Mouse (Mus musculus): ENCODE results near the gene Clstn2.

The Clstn2 gene

GRCm38 (mm10) chr9:97544359-97544758, 488.6 kb downstream of the Clstn2 start:
- DNase-seq (ENCODE audit: low spot score) = no peak

- no peak for DNase-seq (ENCODE audit: low spot score)
Measured at GRCm38 (mm10) chr9:97541419-97541818, 491.6 kb downstream of the Clstn2 start.

- DNase-seq (ENCODE audit: low spot score) = no peak
Measured at GRCm38 (mm10) chr9:97538075-97538779, 494.8 kb downstream of the Clstn2 start.

DNA sequence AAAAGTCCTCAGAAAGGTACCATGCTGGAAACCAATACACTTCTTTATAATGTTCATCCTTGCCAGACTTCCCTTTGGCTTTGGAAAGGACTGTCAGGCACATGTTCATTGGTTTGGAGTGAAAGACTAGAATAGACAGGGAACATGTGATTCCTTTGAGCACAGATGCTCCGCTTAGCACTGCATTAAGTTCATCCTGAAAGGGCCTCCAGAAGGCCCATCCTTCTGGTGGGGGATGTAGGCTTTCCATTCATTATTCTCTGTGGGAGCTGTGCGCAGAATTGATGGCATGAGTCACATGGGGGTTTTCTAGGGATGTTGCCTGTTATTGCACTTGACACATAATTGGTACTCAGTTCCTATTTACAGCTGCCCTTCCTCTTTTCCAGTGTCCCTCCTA, 498.8 kb downstream of the Clstn2 start:
- no peak for DNase-seq (ENCODE audit: low spot score)

DNA sequence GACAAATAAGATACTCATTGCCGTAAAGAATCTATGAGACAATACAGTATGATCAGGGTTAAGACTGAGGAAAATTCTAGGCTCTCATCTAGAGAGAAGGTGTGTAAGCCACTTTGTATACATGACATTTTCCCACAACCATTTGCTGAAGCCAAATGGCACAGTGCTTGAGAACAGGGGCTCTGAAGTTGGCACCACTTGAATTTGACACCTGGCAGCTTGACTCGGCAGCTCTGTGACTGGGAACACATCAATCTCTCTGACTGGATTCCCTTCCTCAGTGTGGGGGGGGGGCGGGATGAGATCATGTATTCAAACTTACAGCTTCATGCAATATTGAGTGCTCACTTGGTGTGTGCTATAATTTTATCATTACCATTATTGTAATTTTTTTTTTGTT, 499.7 kb downstream of the Clstn2 start:
- no peak for DNase-seq (ENCODE audit: low spot score)

- DNase-seq (ENCODE audit: low spot score) = no peak
Measured at GRCm38 (mm10) chr9:97532536-97532935, 500.4 kb downstream of the Clstn2 start.

- no peak for DNase-seq (ENCODE audit: low spot score)
Measured at GRCm38 (mm10) chr9:97527926-97528325, 505.1 kb downstream of the Clstn2 start.

DNA sequence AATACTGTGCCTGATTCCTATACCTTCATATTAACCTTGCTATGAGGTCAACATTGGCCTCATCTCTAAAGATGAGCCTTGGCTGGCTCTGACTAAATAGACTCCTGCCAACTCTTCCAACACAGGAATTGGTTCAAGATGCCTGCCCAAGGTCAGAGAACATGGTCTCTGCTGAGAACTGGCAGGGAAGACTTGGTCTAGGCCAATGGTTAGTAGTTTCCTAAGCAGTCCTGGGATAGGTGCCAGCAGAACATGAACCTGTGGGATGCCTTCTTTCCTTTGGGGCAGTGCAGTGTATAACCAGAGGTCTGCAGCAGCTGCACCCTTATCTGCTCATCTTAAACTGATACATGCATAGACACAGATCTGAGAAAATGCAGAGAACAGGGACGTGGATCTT, 505.7 kb downstream of the Clstn2 start:
- DNase-seq (ENCODE audit: low spot score) = no peak

DNA sequence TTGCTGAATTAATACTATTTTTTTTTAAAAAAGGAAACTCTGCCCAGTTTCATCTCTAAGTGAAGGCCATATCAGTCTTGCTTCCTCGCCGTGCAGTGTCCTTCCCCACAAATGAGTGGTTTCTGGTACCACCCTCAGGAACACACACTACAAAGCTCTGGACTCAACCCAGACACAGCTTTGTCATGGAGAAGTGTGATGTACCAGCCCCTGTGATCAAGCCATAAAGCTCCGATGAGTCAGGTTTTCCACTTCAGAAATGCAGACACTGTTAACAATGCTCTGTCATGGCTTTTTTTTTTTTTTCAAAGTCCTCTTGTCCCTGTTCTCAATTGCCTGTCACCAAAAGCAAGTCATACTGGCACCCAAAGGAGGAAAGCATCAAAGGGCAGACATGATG, 507.4 kb downstream of the Clstn2 start:
- no peak for DNase-seq (ENCODE audit: low spot score)

DNA sequence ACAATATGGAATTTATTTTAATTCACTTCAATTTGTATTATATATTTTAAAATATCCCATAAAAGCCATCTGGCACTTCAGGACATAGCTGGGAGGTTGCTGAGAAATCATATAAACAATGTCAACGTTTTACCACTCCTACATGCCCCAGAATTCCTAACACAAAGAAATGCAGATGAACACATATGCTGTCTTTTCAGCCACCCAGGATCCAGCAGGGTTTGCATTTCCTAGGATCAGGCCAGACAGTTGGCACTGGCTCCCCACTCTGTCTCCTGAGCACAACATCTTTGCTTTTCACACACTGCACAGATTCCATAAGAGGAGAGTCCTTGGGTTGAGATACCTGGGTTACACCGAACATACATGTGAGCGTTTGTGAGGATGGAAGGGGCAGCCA, 508.1 kb downstream of the Clstn2 start:
- DNase-seq (ENCODE audit: low spot score) = no peak

DNA sequence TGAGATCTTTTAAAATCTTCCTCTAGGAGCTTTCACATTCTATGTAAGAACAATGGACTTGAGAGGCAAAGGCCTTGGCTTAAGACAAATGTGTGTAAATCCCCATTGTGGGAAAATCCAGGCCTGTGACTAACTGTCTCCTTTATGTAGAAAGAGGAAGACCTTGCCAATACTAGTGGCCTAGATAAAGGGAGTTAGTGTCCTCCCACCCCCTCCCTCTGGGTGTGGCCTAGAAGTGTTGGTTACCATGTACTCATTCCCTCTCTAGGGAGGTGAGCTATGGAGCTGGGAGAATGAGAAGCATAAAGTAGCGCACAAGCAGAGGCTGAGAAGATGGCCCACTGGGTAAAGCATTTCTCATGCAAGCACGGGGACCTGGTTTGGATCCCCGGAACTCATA, 512.2 kb downstream of the Clstn2 start:
- no peak for DNase-seq (ENCODE audit: low spot score)

GRCm38 (mm10) chr9:97517006-97517405, 516.0 kb downstream of the Clstn2 start:
- no peak for DNase-seq (ENCODE audit: low spot score)

DNA sequence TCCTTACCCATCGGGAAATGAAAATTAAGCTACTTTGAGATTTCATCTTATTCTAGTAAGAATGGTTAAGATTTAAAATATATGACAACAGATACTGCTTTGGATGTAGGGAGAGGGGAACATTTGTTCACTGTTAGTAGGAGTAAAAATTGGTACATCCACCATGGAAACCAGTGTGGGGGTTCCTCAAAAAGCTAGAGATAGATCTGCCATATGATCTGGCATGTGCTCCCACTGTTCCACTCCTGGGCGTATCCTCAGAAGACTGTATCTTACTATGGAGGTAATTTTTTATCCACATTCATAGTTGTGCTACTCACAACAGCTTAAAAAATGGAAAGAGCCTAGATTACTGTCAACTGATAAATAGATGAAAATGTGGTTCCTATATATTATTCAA, 518.3 kb downstream of the Clstn2 start:
- no peak for DNase-seq (ENCODE audit: low spot score)

DNA sequence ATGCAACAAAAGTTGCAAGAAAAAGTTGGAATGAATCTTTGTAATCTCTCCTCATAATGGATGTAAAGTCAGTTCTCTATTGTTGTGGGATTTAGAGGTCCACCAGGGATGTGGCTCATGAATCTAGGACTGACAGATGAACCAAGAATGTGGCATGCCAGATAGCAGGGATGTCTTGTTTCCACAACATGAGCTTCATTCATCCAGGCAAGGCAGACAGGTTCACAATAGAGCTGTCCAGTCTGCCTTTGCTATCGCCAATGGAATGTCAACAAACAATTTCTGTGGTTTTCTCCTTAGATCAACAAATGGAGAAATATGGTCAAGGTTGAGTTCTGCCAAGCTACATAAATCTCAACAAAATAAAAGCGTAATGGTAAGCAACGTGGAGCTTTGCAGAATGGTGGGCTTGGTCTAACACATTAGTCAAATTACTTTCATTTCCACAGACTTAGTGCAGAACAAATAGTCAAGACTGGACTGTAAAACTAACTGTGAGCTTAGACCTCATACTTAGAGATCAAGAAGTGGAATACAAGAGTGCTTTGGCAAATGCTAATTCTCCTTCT, 520.6 kb downstream of the Clstn2 start:
- DNase-seq (ENCODE audit: low spot score) = no peak

DNA sequence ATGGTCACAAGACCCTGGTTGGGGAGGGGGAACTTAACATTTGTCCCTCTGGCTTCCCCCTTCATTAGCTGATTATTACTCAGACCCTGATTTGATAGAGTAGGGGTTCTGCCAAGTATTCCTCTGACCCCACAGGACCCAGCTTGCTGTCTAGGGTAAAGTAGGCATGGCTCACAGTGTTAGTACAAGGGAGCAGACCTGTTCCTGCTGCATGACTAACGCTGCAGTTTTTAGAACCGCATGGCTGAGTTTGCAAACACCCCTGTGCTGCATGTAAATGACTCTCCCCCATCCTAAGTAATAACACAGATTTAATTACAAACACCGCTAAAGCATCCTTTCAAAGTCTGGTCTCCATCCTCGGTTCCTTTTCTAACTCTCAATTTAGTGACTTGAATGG, 531.6 kb downstream of the Clstn2 start:
- no peak for DNase-seq (ENCODE audit: low spot score)

DNA sequence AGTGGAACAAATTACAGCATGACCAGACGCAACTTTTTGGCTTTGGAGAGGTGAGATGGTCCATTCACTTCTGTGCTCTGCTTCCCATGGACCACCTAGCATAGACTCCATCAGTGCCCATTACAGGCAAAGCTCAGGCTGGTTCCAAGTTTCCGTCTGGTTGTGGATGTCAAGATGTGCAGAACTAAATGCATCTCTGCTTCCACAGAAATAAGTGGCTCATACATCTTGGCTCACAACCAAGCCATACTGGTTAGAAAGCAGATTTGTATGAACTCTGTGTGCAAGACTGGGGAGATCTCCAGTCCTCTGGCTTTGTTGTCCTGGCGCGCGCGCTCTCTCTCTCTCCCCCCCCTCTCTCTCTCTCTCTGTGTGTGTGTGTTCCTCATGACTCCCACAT, 537.9 kb downstream of the Clstn2 start:
- DNase-seq (ENCODE audit: low spot score) = no peak

GRCm38 (mm10) chr9:97491626-97492025, 541.4 kb downstream of the Clstn2 start:
- DNase-seq (ENCODE audit: low spot score) = no peak

DNA sequence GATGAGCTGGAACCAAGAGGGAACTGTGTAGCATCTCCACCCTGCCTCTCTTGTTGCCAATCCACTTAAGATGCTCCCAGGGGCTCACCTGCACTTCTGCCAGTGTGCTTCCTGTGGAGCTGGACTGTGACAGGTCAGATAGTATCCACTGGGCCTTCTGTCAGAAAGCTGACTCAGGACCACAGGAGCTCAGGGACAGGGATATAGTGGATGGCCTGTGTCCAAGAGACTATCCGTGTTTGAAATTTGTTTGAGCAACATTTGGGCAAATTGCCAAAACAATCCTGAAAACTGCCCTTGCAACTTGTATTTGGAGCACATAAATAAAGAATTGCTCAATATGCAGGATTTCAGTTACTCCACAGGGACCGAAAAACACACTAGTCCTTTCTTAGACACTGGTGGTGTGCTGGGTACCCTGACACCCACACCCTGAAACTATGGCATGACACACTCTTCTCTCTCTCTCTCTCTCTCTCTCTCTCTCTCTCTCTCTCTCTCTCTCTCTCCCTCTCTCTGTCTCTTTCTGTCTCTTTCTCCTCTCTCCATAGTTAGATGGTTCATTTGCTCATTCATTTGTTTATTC, 542.3 kb downstream of the Clstn2 start:
- DNase-seq (ENCODE audit: low spot score) = no peak

DNA sequence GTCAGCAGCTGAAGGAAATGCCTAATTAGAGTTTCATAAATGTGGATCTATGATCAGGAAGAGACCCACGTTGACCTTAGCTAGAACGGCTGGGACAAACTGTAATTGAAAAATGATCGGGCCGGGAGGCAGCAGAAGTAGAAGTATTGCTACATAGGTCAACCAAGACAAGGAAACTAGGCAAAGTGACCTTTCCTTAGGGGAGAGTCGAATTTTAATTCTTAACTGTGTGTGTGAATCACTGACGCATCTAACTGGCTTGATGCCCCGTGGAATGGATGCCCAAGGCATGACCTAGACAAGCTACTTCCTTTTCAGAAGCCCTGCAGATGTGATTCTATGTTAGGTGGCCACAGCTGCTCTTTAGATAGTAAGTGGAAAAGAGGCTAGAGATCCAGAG, 546.2 kb downstream of the Clstn2 start:
- DNase-seq (ENCODE audit: low spot score) = no peak

- DNase-seq (ENCODE audit: low spot score) = no peak
Measured at GRCm38 (mm10) chr9:97481187-97481586, 551.8 kb downstream of the Clstn2 start.

GRCm38 (mm10) chr9:97476961-97477360, 556.0 kb downstream of the Clstn2 start:
- no peak for DNase-seq (ENCODE audit: low spot score)

GRCm38 (mm10) chr9:97476456-97476855, 556.5 kb downstream of the Clstn2 start:
- DNase-seq (ENCODE audit: low spot score) = no peak

- DNase-seq (ENCODE audit: low spot score) = no peak
Measured at GRCm38 (mm10) chr9:97474896-97475295, 558.1 kb downstream of the Clstn2 start.

Measured in T-cell, adult 2 months (primary cell).